Mouse (Mus musculus): ENCODE data around the gene Phpt1.

DNA sequence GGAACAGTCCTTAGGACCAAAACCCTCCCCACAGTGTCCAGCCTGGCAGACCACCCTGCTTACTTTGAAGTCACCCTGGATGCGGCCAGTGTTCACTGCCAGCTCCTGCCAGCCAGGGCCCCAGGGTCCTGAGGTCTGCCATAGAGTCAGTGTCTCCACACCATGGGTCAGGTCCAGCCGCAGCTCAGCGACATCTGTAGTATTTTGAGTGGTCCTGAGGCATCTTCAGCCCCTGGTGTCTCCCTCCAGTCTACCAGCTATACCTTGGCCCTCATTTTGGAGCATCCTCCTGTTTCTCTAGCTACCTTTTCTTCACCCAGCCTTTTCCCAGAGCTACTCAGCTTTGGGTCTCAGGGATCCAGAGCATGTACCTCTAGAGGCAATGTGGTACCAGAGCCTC is 5.7 kb downstream of the Phpt1 start:
- TF ChIP-seq EP300 (IDR thresholded peaks at IDR 0.05; ENCODE audit: low read depth): no peak
- no peak for TF ChIP-seq CTCF (IDR thresholded peaks at IDR 0.05; ENCODE audit: low read depth)
